Mouse (Mus musculus) bone marrow, adult 2 months (tissue): ENCODE data around the gene Kcnn1.

Source experiments
- CTCF ChIP-seq: fragments of 200-500 bp; IDR thresholded peaks from 2 replicates; pipeline ENCODE4 v1.5.1; 2011; ENCODE audit warnings: low read length, control low read depth; ENCODE audit not compliant: control insufficient read depth, insufficient read depth
- POLR2A ChIP-seq: fragments of 200-500 bp; IDR thresholded peaks from 2 replicates; pipeline ENCODE4 v1.6.1; 2011; ENCODE audit warnings: low read depth, mild to moderate bottlenecking, control low read depth, low read length, borderline replicate concordance; ENCODE audit not compliant: control insufficient read depth

DNA sequence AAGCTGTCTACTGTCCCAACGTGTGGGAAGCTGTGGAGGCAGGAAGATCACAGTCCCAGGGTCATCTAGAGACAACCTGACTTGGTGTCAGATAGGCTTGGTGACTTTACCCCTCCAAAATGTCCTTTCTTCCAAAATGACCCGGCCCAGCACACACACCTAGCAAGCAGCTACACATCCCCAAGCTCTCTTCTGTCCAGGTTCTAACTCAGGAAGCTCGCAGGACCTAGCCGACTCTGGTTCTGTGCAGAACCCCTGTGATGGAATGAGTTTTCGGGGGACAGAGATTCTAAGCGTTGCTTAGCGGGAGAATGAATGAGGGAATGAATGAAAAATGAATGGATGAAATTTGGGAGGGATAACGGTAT, 42.4 kb upstream of the Kcnn1 start:
- no peak for TF ChIP-seq CTCF
- no peak for TF ChIP-seq POLR2A
